Mouse (Mus musculus) adrenal gland (tissue): ENCODE measurements at regions not wholly inside any gene's neighbourhood (a gene's known extent, or its start where the extent isn't known, plus 50 kb on each side); places are given as distances from the start of the nearest gene placed in this dataset.

Experiments
- intact Hi-C: fragments of 180-260 bp; cut with DNase I; formaldehyde crosslinking; loops from one replicate; pipeline ENCODE4 v1.15.1; 2025

DNA sequence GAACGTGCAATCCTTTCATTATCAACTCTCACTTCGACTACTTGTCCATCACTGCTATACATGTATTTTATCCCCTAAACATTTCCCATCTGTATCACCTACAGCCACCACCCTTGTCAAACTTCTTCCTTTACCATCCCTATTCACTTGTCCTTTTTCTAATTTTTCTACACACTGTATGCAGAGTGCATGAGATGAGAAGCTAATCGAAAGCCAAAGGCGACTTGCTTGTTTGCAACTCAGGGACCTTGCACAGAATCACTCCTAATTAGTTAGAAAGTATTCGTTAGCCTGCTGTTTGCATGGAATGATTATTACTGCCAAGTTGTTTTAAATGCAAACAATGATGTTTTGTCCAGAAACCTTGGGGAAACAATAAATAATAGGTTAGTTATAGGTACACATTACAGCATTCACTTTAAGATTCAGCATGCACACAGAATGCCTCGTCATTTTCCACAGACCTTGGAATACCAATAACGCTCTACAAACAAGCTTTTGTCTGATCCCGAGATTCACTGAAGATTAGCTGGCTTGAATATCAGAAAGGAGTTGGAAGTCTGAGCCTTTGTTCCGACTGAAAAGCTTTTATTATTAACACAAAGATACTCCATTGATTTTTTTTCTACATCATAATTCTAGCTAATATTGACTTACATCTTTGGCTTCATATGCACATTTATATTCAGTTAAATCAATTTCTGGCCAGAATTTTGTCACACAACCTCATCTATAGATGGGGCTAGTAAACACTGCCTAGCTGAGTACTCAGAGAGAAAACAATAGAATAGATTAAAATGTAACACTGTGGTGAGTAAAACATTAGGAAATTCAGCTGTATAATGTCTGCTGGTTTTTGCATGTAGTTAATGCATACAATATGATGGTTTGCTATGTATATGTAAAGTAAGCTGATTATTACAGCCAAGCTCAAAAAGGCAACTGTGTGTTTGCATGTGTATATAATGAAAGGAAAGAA, 130.4 kb upstream of the Cxadr start:
- intact Hi-C loops, result no loop called here

DNA sequence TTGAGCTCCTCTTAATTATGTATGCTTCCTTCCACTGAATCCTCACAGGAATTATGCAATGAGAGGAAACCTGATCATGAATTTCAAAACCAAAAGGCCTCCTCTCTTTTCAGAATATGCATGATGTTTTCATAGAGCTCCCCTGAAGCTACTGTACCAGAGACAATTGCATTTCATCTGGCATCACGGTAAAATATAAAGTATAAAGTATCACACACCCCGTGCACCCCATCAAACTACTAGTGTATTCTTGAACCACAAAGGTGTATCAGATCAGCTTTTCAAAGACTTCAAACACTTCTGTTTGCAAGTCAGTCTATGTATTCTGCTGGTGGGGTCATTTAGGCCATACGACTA, 144.4 kb upstream of the Cxadr start:
- intact Hi-C loops, result loop anchor here (5.0 to 10.0 kb wide), 4 partner anchors 622 to 1025 kb away; no protein-coding TSS in a partner anchor

DNA sequence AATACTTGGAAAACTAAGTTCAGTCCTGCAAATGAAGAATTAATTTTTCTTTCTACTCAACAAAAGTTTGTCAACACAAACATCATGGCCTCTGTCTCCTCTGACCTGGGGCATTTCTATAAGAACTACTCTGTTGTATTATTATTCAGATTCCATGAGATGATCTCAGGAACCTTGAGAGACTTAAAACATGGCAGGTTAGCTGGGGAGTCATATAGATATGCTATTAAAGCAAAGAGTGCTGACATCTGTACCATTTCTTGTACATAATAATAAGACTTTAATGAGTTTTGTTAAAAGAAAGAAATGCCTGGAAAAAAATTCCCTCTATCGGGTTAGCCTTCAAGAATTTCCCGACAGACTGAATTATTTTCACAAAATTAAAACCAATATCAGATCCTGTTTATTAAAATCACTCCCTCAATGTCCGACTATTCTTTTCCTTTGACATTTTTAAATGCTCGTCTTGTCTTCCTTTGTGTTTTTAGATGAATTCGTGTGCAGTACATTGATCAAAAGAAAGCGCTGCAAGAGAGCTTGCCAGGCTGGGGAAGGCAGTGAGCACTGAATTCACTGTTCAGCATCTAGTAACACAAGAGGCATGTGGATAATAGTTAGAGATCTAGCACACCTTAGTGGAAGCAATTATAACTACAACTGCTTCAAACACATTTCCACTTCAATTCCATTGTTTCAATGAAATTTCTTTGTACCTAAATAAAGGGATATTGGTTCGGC, 145.0 kb upstream of the Cxadr start:
- intact Hi-C loops, result loop anchor here (5.0 to 10.0 kb wide), 4 partner anchors 622 to 1024 kb away; no protein-coding TSS in a partner anchor

DNA sequence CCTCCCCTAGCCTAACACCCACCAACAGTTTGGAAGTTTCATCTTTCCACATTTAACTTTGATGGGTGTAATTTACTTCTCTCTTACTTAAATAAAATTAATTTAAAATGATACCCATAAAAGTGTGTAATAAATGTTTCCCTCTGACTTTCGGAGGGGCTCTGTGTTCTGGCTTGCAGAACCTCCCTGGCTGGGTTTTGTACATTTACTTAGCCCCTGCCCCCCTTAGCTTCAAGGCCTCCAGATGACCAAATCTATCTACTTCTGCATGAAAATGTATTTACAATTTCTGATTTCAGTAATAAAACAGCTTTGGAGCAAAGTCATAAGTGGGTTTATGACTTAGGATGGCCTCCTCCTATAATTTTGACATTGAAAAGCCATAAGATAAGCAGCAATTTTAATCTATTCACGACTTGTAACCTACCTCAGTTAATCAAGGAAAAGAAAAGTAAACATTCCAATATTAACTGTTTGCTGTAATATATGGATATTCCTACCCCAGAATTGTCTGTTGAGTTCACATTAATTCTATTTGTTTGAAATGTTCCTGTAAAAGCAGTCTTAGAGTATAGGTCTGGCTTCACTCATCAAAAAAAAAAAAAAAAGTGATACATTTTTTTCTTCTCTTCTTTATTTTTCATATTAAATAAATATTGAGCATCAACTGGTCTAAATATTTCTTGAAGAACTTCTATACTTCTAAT, 147.2 kb upstream of the Cxadr start:
- intact Hi-C loops, result loop anchor here (10.0 kb wide), 3 partner anchors 619 to 899 kb away; no protein-coding TSS in a partner anchor

DNA sequence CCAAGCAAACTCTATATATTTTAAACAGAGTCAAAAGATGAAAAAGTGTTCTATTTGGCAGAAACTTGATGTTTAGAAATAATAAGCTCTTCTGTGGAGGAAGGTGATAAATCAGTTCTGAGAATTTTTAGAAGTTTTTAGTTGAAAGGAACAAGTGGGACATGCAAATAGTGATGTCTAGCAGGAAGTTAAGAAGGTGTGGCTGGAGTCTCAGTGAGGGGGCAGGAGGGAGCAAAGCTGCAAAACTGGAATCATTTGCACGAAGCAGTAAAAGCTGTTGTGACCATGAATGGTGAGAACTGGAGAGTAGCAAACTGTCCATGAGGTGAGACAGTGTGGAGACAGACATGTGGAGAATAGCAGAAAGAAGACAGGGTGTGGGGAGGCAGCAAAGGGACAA, 157.1 kb upstream of the Cxadr start:
- intact Hi-C loops, result no loop called here

DNA sequence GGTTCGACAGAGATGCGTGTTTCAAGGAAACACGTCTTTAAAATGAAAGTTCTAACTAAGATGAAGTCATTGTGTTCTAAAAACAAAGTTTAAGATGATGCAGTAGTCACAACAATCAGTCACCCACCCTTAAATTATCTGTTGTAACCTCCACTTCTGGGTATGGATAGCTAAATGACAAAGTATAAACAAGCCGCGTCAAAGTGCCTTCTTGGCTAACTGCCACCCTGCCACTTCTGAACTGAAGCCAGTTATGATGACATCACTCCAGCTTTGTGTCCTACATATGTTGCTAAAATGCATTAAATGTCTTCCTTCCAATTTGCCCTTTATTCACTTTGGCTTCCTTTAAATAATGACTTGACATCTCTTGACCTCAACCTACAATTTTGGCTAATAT, 165.8 kb upstream of the Cxadr start:
- intact Hi-C loops, result no loop called here

DNA sequence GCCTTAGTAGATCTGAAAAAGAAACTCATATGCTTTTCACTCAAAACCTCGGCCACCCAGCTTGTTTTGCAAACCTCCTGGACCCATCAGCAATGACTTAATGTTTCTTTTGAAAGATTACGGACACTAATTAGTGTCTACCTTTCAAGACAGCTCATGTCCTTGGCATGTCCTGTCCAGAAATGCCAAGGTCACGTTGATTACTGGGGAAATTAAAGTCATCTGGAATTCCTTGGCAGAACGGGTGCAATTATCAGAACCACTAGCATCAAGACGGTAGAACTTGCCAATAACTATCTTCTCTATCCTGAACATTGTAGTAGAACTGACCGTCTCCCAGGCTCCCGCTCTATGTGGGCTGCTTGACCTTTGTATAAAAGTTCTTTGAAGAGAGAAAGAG, 166.8 kb upstream of the Cxadr start:
- intact Hi-C loops, result no loop called here

DNA sequence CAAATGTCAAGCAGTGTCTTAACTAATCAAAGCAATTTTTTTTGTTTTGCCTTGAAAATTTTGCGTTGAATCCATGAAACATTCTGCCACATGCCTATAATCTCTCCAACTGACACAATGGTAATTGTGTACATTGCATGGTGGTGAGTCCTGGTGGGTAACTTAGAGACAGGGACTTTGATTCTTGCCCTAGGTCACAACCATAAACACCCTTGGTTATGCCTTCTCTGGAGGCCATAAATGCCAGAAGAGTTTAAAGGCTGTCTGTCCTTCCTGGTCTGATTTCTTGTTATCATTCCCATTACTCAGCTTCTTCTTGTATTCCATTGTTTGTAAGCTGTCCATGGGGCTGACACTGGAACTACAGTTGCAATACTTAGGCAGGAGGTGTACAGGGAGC, 179.6 kb upstream of the Cxadr start:
- intact Hi-C loops, result no loop called here

DNA sequence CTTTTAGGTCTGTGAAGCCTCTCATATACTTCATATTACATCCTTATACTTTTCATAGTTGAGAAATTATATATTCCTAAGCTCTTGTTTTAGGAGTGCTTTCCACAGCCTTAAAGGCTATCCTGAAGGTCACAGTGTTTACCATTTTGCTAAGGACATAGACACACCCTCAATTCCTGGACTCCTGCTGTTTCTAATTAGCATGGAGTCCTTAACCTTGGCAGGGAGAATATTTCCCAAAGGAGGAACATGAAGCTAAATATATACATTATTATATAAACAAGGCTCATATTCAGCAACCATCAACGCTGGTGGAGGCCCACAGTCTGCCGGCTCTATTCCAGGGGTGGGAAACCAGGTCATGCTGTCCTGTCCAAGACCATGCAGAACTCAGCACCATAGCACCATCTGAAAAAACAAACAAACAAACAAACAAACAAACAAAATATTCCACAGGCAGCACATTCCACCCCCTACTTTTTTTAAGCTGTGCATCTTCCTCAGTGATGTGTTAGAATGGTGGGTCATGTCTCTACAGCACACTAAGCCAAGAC, 180.9 kb upstream of the Cxadr start:
- intact Hi-C loops, result no loop called here

DNA sequence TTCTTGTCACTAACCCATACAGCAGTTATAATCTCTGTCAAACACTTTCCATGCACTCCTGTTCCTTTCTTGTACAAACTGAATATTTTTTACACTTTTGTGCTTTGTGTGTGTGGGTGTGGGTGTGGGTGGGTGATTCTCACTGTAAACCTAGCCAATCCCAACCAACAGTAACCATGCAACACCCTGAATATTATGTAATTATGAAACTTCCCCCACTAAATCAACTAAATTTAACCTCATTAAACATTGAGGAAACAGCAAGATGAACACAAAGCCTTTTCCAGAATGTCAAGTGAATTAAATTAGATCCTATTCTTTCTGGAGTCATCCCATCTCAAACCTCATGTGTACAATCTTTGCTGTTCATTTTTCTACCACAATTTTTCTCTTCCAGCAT, 197.0 kb upstream of the Cxadr start:
- intact Hi-C loops, result no loop called here

DNA sequence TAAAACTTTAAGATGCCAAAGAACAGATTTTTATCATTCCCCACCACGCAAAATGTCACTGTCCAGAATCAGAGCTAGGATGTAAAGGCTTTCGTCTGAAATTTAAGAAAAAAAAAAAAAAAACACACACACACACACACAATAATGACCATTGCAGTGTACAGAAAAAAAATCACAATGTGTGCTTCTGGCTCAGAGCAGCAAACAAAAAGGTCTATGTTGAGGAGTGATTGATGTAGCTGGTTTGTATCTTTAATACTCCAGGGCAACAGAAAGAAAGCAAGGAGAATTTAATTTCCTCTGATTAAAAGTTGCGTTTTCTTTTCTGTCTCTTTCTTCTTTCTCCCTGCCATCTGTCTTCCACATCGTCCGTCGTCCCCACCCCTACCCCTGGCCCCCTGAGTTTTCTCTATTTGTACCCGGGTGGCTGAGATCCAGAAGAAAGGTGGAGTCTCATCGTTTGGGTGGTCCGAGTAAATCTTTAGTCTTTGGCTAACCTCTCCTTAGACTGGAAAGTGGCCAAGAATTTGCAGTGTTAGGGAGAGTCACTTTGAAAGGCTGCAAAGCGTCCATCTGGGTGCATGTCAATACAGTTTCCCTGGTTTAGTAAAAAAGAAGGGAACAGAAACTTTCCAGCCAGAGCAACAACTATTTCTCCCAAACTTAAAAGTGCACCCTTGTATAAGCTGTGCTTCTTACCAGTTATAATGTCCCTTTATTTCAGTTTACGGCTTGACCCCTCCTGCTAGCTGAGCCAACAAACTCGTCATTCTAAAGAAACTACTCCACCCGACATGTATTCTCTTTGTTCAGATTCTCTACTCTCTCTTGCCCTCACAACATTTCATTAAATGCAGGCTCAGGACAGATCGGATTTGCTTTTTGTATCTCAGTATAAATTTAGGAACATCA, 199.6 kb upstream of the Cxadr start:
- intact Hi-C loops, result no loop called here

DNA sequence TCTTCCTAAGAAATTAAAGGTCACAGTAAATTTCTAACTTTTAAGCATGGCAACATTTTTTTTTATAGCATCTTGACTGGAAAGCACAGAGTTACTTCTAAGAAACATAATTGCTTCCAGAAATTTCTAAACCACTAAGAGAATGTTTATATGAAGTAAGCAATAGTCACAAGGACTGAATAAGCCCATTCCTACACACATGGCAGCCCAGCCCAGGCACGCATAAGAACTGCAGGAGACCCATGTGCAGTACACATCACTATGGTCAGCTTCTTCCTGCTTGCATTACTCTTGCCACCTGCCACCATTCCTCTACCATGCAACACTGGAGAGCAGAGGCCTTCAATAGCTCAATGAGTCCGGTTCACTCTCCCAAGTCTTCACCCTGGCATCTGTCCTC, 201.4 kb upstream of the Cxadr start:
- intact Hi-C loops, result no loop called here

DNA sequence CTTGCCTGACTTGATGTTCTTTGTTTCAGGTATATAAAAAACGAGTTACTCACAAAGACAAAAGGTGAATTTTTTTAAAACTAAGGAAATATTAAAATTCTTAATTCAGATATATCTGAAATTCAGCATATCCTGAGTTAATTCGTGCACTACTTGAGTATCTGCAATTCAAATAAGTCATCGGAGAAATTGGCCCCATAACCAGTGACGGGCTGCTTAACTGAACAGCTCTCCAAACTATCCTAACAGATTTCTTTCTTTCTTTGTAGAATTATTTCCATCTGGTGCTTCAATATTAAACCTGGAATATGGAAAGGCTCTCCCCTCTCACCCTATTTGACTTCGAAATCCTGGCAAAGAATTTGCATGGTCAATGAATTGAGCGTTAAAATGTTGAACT, 202.2 kb upstream of the Cxadr start:
- intact Hi-C loops, result no loop called here

DNA sequence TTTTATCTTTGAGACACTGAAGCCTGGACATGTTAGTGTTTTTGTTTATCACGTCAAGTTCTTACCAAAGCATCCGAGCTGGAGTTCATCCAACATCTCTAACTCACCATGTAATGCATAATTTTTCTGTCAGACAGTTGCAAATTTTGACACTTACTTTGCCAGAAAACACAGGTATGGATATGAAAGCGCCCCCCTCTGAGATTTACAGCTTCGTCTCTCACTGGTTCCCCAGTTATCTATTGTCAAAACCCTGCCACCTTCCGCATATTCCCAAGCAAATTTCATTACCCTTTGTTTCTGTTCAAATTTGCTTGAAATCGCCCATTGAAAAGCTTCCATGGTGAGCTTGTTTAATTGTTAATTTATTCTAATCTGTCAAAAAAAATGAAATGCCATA, 202.7 kb upstream of the Cxadr start:
- intact Hi-C loops, result no loop called here

DNA sequence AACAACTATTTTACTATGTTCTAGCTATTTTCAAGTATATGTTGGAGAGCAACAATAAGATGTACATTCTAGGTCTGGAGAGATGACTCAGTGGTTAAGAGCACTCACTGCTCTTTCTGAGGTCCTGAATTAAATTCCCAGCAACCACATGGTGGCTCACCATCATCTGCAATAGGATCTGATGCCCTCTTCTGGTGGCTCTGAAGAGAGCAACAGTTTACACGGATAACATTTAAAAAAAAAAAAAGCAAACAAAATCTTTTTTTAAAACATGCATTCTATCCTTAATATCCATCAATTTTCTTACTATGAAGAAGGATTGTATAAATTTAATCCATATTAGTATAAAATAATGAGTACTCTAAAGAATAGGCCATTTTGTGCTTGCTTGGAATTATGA, 204.7 kb upstream of the Cxadr start:
- intact Hi-C loops, result no loop called here

DNA sequence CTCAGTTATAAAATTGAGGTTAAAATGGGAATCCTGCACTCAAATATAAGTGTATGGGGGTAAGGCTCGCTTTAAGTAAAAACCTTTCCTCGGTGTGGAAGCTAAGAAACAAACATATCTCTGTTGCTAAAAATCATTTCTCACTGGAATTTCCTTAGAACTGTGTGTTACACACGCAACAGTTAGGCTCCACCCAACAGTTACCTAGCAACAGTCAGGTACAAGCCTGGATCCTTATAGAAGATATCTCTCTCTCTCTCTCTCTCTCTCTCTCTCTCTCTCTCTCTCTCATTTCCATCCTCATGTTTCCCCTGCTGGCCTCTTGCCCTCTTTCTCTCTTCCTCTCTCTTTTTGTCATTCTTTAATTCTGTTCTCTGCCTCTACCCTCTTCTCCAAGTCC, 211.1 kb upstream of the Cxadr start:
- intact Hi-C loops, result no loop called here

DNA sequence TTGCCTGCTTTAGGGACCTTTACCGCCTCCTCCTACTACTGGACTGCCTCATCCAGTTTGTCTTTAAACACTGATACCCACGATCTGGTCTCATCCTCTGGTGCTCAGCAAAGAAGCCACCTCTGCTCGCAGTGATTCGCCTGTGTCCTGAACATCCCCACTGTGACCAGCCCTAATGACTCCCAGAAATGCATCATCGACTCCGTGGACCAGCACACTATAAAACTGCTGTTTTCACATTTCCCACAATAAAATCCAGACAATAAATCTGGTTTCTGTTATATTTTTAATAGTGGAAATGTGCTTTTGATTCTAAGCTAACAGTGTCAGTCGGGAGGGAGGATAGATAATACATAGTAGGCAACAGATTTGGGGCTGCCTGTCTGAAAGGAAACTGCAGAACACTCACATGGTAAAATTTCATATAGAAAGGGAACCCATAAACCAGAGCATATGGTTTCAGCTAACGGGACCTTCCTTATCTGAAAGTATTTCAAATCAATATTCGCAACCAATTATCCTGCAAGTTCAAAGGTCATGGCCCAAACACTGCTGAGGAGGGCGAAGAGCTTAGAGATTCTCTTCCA, 233.7 kb upstream of the Cxadr start:
- intact Hi-C loops, result no loop called here

DNA sequence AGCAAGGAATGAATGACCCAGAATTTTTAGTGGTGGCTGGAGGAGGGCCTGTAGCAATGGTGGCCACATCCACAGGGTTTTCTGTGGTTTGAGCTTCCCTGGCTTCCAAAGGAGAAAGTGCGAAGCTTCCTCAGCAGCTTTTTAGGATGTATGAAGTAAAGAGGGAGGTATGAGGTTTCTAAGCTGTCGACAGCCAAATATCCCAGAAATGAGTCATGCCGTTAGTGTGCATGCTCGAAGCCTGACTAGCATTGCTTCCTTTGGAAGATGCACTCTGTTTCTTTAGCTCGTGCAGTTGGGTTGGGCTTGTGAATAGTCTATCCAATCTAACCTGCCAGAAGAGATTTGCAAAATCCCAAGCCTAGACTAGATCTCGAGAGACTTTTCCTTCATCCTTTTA, 240.8 kb upstream of the Cxadr start:
- intact Hi-C loops, result no loop called here

DNA sequence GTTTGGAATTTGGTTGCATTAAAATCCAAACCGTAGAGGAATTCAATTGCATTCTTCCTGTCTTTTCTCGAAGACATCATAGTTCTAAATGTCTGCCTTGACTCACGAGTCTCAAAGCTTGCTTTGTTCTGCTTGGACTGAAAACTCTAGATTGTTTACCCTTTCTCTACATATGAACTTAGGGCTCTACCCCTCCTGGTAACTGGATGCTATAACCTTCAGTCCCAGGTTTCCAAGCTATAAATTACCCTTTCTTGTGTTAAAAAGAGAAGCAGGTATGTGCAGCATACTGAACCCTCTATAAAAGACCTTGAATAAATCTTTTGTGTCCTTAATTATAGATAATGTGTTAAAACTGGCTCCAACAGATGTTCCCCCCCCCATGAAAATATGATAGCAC, 243.7 kb upstream of the Cxadr start:
- intact Hi-C loops, result no loop called here

DNA sequence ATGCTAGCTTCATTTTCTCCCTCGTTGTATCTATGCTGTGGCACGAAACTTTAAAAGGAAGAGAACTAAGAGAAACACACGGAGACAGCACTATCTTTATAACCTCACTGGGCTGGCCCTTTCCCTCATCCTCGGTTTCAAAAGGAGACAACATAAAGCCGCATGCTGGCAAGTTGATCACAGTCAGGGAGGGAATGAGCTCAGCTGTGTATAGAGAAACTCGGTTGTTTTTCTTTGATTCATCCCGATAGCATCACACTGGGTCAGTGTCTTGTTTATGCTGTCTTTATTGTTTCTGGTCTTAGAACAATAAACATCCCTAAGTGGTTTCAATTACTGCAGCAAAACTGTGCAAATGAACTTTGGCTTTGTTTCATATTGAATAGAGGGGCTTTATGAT, 249.2 kb upstream of the Cxadr start:
- intact Hi-C loops, result no loop called here
